Mouse (Mus musculus): ENCODE results near the gene Spo11. TPM values are rescaled to one million over a fixed set of nuclear protein-coding genes. Genes with fewer than 3 reads are reported as not detected.

Gene Spo11
- polyA plus RNA-seq (2015; fragmentation: Nextera tagmentation; extraction: Ambion mirVana): 1.2 and 1.8 TPM in 2 replicates

- peaks cover 3% of the 10 kb centered on the region; the same call in 1 of the 2 replicates for H3K9me3 ChIP-seq (ENCODE audit: control insufficient read depth, low read length)
- 9% methylated on average over 14 of the region's 14 CpGs for WGBS
- peak; percentile 37; the same call in 1 of the 2 replicates for ATAC-seq
- H3K9ac ChIP-seq (ENCODE audit: low read depth, low read length): peak within 1 kb of the TSS; percentile 14; the same call in 1 of the 2 replicates
- H3K27ac ChIP-seq (ENCODE audit: low read depth, low read length): peak within 1 kb of the TSS; percentile 13
- peak within 1 kb of the TSS; percentile 39 for H3K4me2 ChIP-seq (ENCODE audit: low read length)
- peak within 1 kb of the TSS; percentile 7; the same call in 1 of the 2 replicates for H3K4me3 ChIP-seq (ENCODE audit: low read length)
- H3K36me3 ChIP-seq (ENCODE audit: control insufficient read depth, insufficient read depth, low read length): no peaks in the 10 kb centered on the region
- H3K4me1 ChIP-seq (ENCODE audit: control insufficient read depth, insufficient read depth, low read depth, low read length): peaks cover 13% of the 10 kb centered on the region
- H3K27me3 ChIP-seq (replicated peaks; ENCODE audit: control insufficient read depth, insufficient read depth, low read length): no peaks in the 10 kb centered on the region
These were observed at the start of gene Spo11 for GRCm38 (mm10) chr2:172977409-172978130. Gene Spo11 (plus strand): TSS chr2:172977700.

GRCm38 (mm10) chr2:172929905-172930436 is 47.5 kb upstream of the Spo11 start:
- no peaks in the 10 kb centered on the region; the same call in none of the 2 replicates for H3K27me3 ChIP-seq (replicated peaks; ENCODE audit: control insufficient read depth, insufficient read depth, low read length)
- 82% methylated on average over 14 of the region's 14 CpGs for WGBS
- no peak overlapping the region for H3K9ac ChIP-seq (ENCODE audit: low read depth, low read length)

GRCm38 (mm10) chr2:172931137-172931898 is 46.2 kb upstream of the Spo11 start:
- WGBS: 74% methylated on average over 17 of the region's 17 CpGs
- no peaks in the 10 kb centered on the region for H3K9me3 ChIP-seq (ENCODE audit: control insufficient read depth, low read length)
- peaks cover 22% of the 10 kb centered on the region for H3K4me1 ChIP-seq (ENCODE audit: control insufficient read depth, insufficient read depth, low read depth, low read length)
- H3K9ac ChIP-seq (ENCODE audit: low read depth, low read length): no peak overlapping the region
- peaks cover 7% of the 10 kb centered on the region for H3K27me3 ChIP-seq (replicated peaks; ENCODE audit: control insufficient read depth, insufficient read depth, low read length)
- H3K36me3 ChIP-seq (ENCODE audit: control insufficient read depth, insufficient read depth, low read length): no peaks in the 10 kb centered on the region
- ATAC-seq: no peak
- no peak overlapping the region for H3K4me3 ChIP-seq (ENCODE audit: low read length)
- H3K4me2 ChIP-seq (ENCODE audit: low read length): no peak overlapping the region
- H3K27ac ChIP-seq (ENCODE audit: low read depth, low read length): no peak overlapping the region

More at GRCm38 (mm10) chr2:172929905-172930436, 47.5 kb upstream of the Spo11 start:
- Histone ChIP-seq H3K4me3 (ENCODE audit: low read length) (no peak overlapping the region), H3K27ac (ENCODE audit: low read depth, low read length) (no peak overlapping the region), H3K9me3 (ENCODE audit: control insufficient read depth, low read length) (no peaks in the 10 kb centered on the region), H3K4me1 (ENCODE audit: control insufficient read depth, insufficient read depth, low read depth, low read length) (peaks cover 16% of the 10 kb centered on the region), H3K36me3 (ENCODE audit: control insufficient read depth, insufficient read depth, low read length) (no peaks in the 10 kb centered on the region), H3K4me2 (ENCODE audit: low read length) (no peak overlapping the region)
- no peak for ATAC-seq

GRCm38 (mm10) chr2:172933631-172934419 is 43.7 kb upstream of the Spo11 start:
- Histone ChIP-seq H3K36me3 (ENCODE audit: control insufficient read depth, insufficient read depth, low read length) (no peaks in the 10 kb centered on the region), H3K4me1 (ENCODE audit: control insufficient read depth, insufficient read depth, low read depth, low read length) (peaks cover 25% of the 10 kb centered on the region), H3K27ac (ENCODE audit: low read depth, low read length) (peak overlapping the region; percentile 75), H3K9ac (ENCODE audit: low read depth, low read length) (peak overlapping the region; percentile 56), H3K9me3 (ENCODE audit: control insufficient read depth, low read length) (no peaks in the 10 kb centered on the region), H3K4me2 (ENCODE audit: low read length) (peak overlapping the region; percentile 55), H3K27me3 (replicated peaks; ENCODE audit: control insufficient read depth, insufficient read depth, low read length) (peaks cover 30% of the 10 kb centered on the region), H3K4me3 (ENCODE audit: low read length) (peak overlapping the region; percentile 27)
- ATAC-seq: peak; percentile 76
- 1% methylated on average over 34 of the region's 34 CpGs for WGBS

GRCm38 (mm10) chr2:172934420-172934788 is 43.1 kb upstream of the Spo11 start:
- H3K27me3 ChIP-seq (replicated peaks; ENCODE audit: control insufficient read depth, insufficient read depth, low read length): peaks cover 30% of the 10 kb centered on the region
- H3K27ac ChIP-seq (ENCODE audit: low read depth, low read length): peak overlapping the region; percentile 75
- peak overlapping the region; percentile 27 for H3K4me3 ChIP-seq (ENCODE audit: low read length)
- peaks cover 30% of the 10 kb centered on the region for H3K4me1 ChIP-seq (ENCODE audit: control insufficient read depth, insufficient read depth, low read depth, low read length)
- H3K4me2 ChIP-seq (ENCODE audit: low read length): peak overlapping the region; percentile 55
- no peaks in the 10 kb centered on the region for H3K9me3 ChIP-seq (ENCODE audit: control insufficient read depth, low read length)
- H3K36me3 ChIP-seq (ENCODE audit: control insufficient read depth, insufficient read depth, low read length): no peaks in the 10 kb centered on the region
- ATAC-seq: no peak
- H3K9ac ChIP-seq (ENCODE audit: low read depth, low read length): peak overlapping the region; percentile 56
- WGBS: 1% methylated on average over 8 of the region's 8 CpGs

GRCm38 (mm10) chr2:172934891-172935740 is 42.4 kb upstream of the Spo11 start:
- H3K36me3 ChIP-seq (ENCODE audit: control insufficient read depth, insufficient read depth, low read length): no peaks in the 10 kb centered on the region
- 7% methylated on average over 30 of the region's 30 CpGs for WGBS
- H3K9me3 ChIP-seq (ENCODE audit: control insufficient read depth, low read length): no peaks in the 10 kb centered on the region
- H3K9ac ChIP-seq (ENCODE audit: low read depth, low read length): no peak overlapping the region; the same call in 1 of the 2 replicates
- peak overlapping the region; percentile 12; the same call in 1 of the 2 replicates for H3K27ac ChIP-seq (ENCODE audit: low read depth, low read length)
- no peak for ATAC-seq
- peaks cover 37% of the 10 kb centered on the region for H3K4me1 ChIP-seq (ENCODE audit: control insufficient read depth, insufficient read depth, low read depth, low read length)
- peaks cover 34% of the 10 kb centered on the region for H3K27me3 ChIP-seq (replicated peaks; ENCODE audit: control insufficient read depth, insufficient read depth, low read length)
- H3K4me3 ChIP-seq (ENCODE audit: low read length): no peak overlapping the region; the same call in 1 of the 2 replicates
- peak overlapping the region; percentile 55 for H3K4me2 ChIP-seq (ENCODE audit: low read length)

GRCm38 (mm10) chr2:172935776-172936562 is 41.5 kb upstream of the Spo11 start:
- H3K4me2 ChIP-seq (ENCODE audit: low read length): peak overlapping the region; percentile 55
- no peak overlapping the region; the same call in 1 of the 2 replicates for H3K9ac ChIP-seq (ENCODE audit: low read depth, low read length)
- H3K27me3 ChIP-seq (replicated peaks; ENCODE audit: control insufficient read depth, insufficient read depth, low read length): peaks cover 40% of the 10 kb centered on the region
- H3K9me3 ChIP-seq (ENCODE audit: control insufficient read depth, low read length): no peaks in the 10 kb centered on the region
- H3K36me3 ChIP-seq (ENCODE audit: control insufficient read depth, insufficient read depth, low read length): no peaks in the 10 kb centered on the region
- ATAC-seq: no peak
- no peak overlapping the region for H3K4me3 ChIP-seq (ENCODE audit: low read length)
- peaks cover 44% of the 10 kb centered on the region for H3K4me1 ChIP-seq (ENCODE audit: control insufficient read depth, insufficient read depth, low read depth, low read length)
- peak overlapping the region; percentile 12; the same call in 1 of the 2 replicates for H3K27ac ChIP-seq (ENCODE audit: low read depth, low read length)
- WGBS: 22% methylated on average over 12 of the region's 12 CpGs

Data from hindbrain, embryonic 16.5 days (tissue).